10 mouse cellular contexts compared by ENCODE assay signal in genomic region chr6:100720882-100721721, GRCm38 (mm10). TPM values are rescaled to one million over a fixed set of nuclear protein-coding genes. Genes with fewer than 3 reads are reported as not detected.
DNase-seq lines count a peak whose midpoint lies in the region; ATAC-seq lines count a peak whose summit lies in the region.
"Had no signal": no experiment of that assay in that cellular context is flagged by ENCODE, and none has a peak within 500 bp of the region (broad histone marks: within the 10 kb centered on the region; RNA-seq: fewer than 3 reads in every experiment).

No protein-coding gene starts in this region.

- intact Hi-C loops in heart, postnatal 14 days (cut with DNase I), result no loop called here
- intact Hi-C loops in gastrocnemius, postnatal 36 days (cut with DNase I), result no loop called here

- WGBS in heart, embryonic 16.5 days, result 19% methylated on average over 17 of the region's 17 CpGs
- 58% methylated on average over 17 of the region's 17 CpGs for WGBS in midbrain, embryonic 11.5 days
- 50% methylated on average over 17 of the region's 17 CpGs for WGBS in midbrain, embryonic 16.5 days
- 43% methylated on average over 17 of the region's 17 CpGs for WGBS in embryonic facial prominence, embryonic 15.5 days

- no peak overlapping the region for H3K27ac ChIP-seq in heart, embryonic 16.5 days (ENCODE audit: low read length)
- H3K27ac ChIP-seq in midbrain, embryonic 11.5 days (ENCODE audit: low read depth, low read length), result no peak overlapping the region
- no peak overlapping the region for H3K27ac ChIP-seq in midbrain, embryonic 16.5 days (ENCODE audit: low read length)
- peak overlapping the region; percentile 31 for H3K27ac ChIP-seq in embryonic facial prominence, embryonic 15.5 days (replicated peaks)
- H3K27ac ChIP-seq: layer of hippocampus, adult 2 months; liver, embryonic 13.5 days had no signal

- H3K4me1 ChIP-seq in heart, embryonic 16.5 days (ENCODE audit: control insufficient read depth, insufficient read depth, low read length), result peaks cover 4% of the 10 kb centered on the region; the same call in 1 of the 2 replicates
- H3K4me1 ChIP-seq in midbrain, embryonic 11.5 days (ENCODE audit: control insufficient read depth, insufficient read depth, low read length), result no peaks in the 10 kb centered on the region
- H3K4me1 ChIP-seq in midbrain, embryonic 16.5 days (ENCODE audit: control insufficient read depth, insufficient read depth, low read length), result 0 out of 2 replicates have a peak, but pooled peaks cover 3% of the 10 kb centered on the region
- H3K4me1 ChIP-seq in embryonic facial prominence, embryonic 15.5 days, result peaks cover 53% of the 10 kb centered on the region

- H3K9me3 ChIP-seq in heart, embryonic 16.5 days (replicated peaks; ENCODE audit: control insufficient read depth, low read length), result no peaks in the 10 kb centered on the region
- H3K9me3 ChIP-seq in midbrain, embryonic 11.5 days (ENCODE audit: control insufficient read depth, low read length), result no peaks in the 10 kb centered on the region
- no peaks in the 10 kb centered on the region for H3K9me3 ChIP-seq in midbrain, embryonic 16.5 days (replicated peaks; ENCODE audit: control insufficient read depth, low read length, poor library complexity, severe bottlenecking)
- no peaks in the 10 kb centered on the region for H3K9me3 ChIP-seq in embryonic facial prominence, embryonic 15.5 days (replicated peaks)
- H3K9me3 ChIP-seq: liver, embryonic 13.5 days had no signal

- H3K27me3 ChIP-seq in heart, embryonic 16.5 days (ENCODE audit: control insufficient read depth, insufficient read depth, low read length), result no peaks in the 10 kb centered on the region; the same call in 1 of the 2 replicates
- H3K27me3 ChIP-seq in midbrain, embryonic 11.5 days (ENCODE audit: control insufficient read depth, insufficient read depth, low read length), result no peaks in the 10 kb centered on the region
- no peaks in the 10 kb centered on the region for H3K27me3 ChIP-seq in midbrain, embryonic 16.5 days (ENCODE audit: control insufficient read depth, insufficient read depth, low read depth, low read length)
- no peaks in the 10 kb centered on the region for H3K27me3 ChIP-seq in embryonic facial prominence, embryonic 15.5 days
- H3K27me3 ChIP-seq: liver, embryonic 13.5 days had no signal

- peak overlapping the region; percentile 24; the same call in 1 of the 2 replicates for H3K4me2 ChIP-seq in heart, embryonic 16.5 days (ENCODE audit: low read depth, low read length)
- no peak overlapping the region for H3K4me2 ChIP-seq in midbrain, embryonic 11.5 days
- H3K4me2 ChIP-seq in midbrain, embryonic 16.5 days (ENCODE audit: low read length), result no peak overlapping the region
- no peak overlapping the region for H3K4me2 ChIP-seq in embryonic facial prominence, embryonic 15.5 days (replicated peaks)
- H3K4me2 ChIP-seq: liver, embryonic 13.5 days had no signal

- H3K36me3 ChIP-seq in heart, embryonic 16.5 days (ENCODE audit: control insufficient read depth, insufficient read depth), result no peaks in the 10 kb centered on the region
- H3K36me3 ChIP-seq in midbrain, embryonic 11.5 days (ENCODE audit: control insufficient read depth, insufficient read depth, low read length), result no peaks in the 10 kb centered on the region
- no peaks in the 10 kb centered on the region for H3K36me3 ChIP-seq in midbrain, embryonic 16.5 days (ENCODE audit: control insufficient read depth, insufficient read depth, low read length)
- no peaks in the 10 kb centered on the region for H3K36me3 ChIP-seq in embryonic facial prominence, embryonic 15.5 days
- H3K36me3 ChIP-seq: liver, embryonic 13.5 days had no signal

- no peak for ATAC-seq in heart, embryonic 16.5 days (replicated peaks; ENCODE audit: extremely low read depth, insufficient read depth, low FRiP score)
- 0 out of 2 replicates have a peak, but pooled peaks have one; percentile 35 for ATAC-seq in midbrain, embryonic 11.5 days (ENCODE audit: low FRiP score)
- no peak for ATAC-seq in midbrain, embryonic 16.5 days
- no peak for ATAC-seq in embryonic facial prominence, embryonic 15.5 days (ENCODE audit: insufficient number of reproducible peaks, low FRiP score, low TSS enrichment, low read depth)
- peak; percentile 37; the same call in 1 of the 2 replicates for ATAC-seq in megakaryocyte progenitor cell, adult 5-6 weeks (replicated peaks; ENCODE audit: poor library complexity)
- ATAC-seq: activated CD4-positive, CD25-positive, alpha-beta regulatory T cell, adult 4 months had no signal

- no peak overlapping the region for H3K4me3 ChIP-seq in heart, embryonic 16.5 days (ENCODE audit: low read length)
- no peak overlapping the region for H3K4me3 ChIP-seq in midbrain, embryonic 11.5 days (ENCODE audit: low read depth, low read length)
- H3K4me3 ChIP-seq in midbrain, embryonic 16.5 days (ENCODE audit: low read depth, low read length), result no peak overlapping the region
- H3K4me3 ChIP-seq in embryonic facial prominence, embryonic 15.5 days (replicated peaks), result no peak overlapping the region
- H3K4me3 ChIP-seq: layer of hippocampus, adult 2 months; liver, embryonic 13.5 days had no signal

- no peak for DNase-seq in heart, postnatal 14 days
- DNase-seq in midbrain, embryonic 11.5 days (ENCODE audit: low spot score, missing footprints), result peak; percentile 49
- DNase-seq in gastrocnemius, postnatal 36 days, result no peak
- DNase-seq: liver, embryonic 13.5 days had no signal

- H3K9ac ChIP-seq in heart, embryonic 16.5 days (ENCODE audit: low read length), result no peak overlapping the region
- H3K9ac ChIP-seq in midbrain, embryonic 11.5 days (ENCODE audit: low read length), result no peak overlapping the region
- H3K9ac ChIP-seq in midbrain, embryonic 16.5 days (ENCODE audit: low read depth, low read length), result no peak overlapping the region
- H3K9ac ChIP-seq in embryonic facial prominence, embryonic 15.5 days, result no peak overlapping the region
- H3K9ac ChIP-seq: liver, embryonic 13.5 days had no signal

RNA-seq across cellular contexts. Expression of gene Gxylt2, which starts 16.6 kb away (rescaled TPM):
- polyA plus RNA-seq in heart, embryonic 16.5 days (2015; fragmentation: Nextera tagmentation; extraction: Ambion mirVana), result 3.4 and 3.6 TPM in 2 replicates
- total RNA-seq in heart, postnatal 14 days (2021), result 1 to 10 TPM; 6.2 to 7.4 TPM
- 3.3 and 3.8 TPM in 2 replicates for polyA plus RNA-seq in midbrain, embryonic 11.5 days (2014; fragmentation: Nextera tagmentation; extraction: Ambion mirVana)
- polyA plus RNA-seq in midbrain, embryonic 16.5 days (2015; fragmentation: Nextera tagmentation; extraction: Ambion mirVana), result 1.2 and 1.3 TPM in 2 replicates
- polyA plus RNA-seq in embryonic facial prominence, embryonic 15.5 days (2015; fragmentation: Nextera tagmentation; extraction: Ambion mirVana), result 33.4 and 36.4 TPM in 2 replicates
- not detected in 2 replicates for total RNA-seq in megakaryocyte progenitor cell, adult 5-6 weeks (2015)
- not detected in 2 replicates for total RNA-seq in megakaryocyte progenitor cell, adult 5-6 weeks (2017)
- total RNA-seq in gastrocnemius, postnatal 36 days (2021), result 1 to 10 TPM in 1 of 2 experiments, under 1 TPM in 1; 0.89 to 1.1 TPM

RNA-seq across cellular contexts. Expression of gene Shq1, which starts 50.1 kb away (rescaled TPM):
- 9.7 and 10.4 TPM in 2 replicates for polyA plus RNA-seq in heart, embryonic 16.5 days (2015; fragmentation: Nextera tagmentation; extraction: Ambion mirVana)
- total RNA-seq in heart, postnatal 14 days (2021), result 1 to 10 TPM; 2.7 to 3.7 TPM
- 18.0 and 18.9 TPM in 2 replicates for polyA plus RNA-seq in midbrain, embryonic 11.5 days (2014; fragmentation: Nextera tagmentation; extraction: Ambion mirVana)
- 9.7 and 10.2 TPM in 2 replicates for polyA plus RNA-seq in midbrain, embryonic 16.5 days (2015; fragmentation: Nextera tagmentation; extraction: Ambion mirVana)
- 15.1 TPM in 2 replicates for polyA plus RNA-seq in embryonic facial prominence, embryonic 15.5 days (2015; fragmentation: Nextera tagmentation; extraction: Ambion mirVana)
- 7.0 and 9.1 TPM in 2 replicates for total RNA-seq in megakaryocyte progenitor cell, adult 5-6 weeks (2015)
- 17.4 and 17.8 TPM in 2 replicates for total RNA-seq in megakaryocyte progenitor cell, adult 5-6 weeks (2017)
- total RNA-seq in gastrocnemius, postnatal 36 days (2021), result 1 to 10 TPM; 1.5 to 1.8 TPM

Comparison
In these comparisons a context has a peak if more than half of its experiments do, and no peak if none do; other contexts are left out.
1. ATAC-seq: peak in midbrain, embryonic 11.5 days (single experiment) and megakaryocyte progenitor cell, adult 5-6 weeks (single experiment); none in heart, embryonic 16.5 days (single experiment), midbrain, embryonic 16.5 days (single experiment) and embryonic facial prominence, embryonic 15.5 days (single experiment).